Mouse (Mus musculus): ENCODE results near the gene Ubqln1. TPM values are rescaled to one million over a fixed set of nuclear protein-coding genes. Genes with fewer than 3 reads are reported as not detected.

The Ubqln1 gene
- polyA plus RNA-seq, 1 experiment from 2014 or later = 144 TPM

- no peak overlapping the region for H3K27ac ChIP-seq (replicated peaks; ENCODE audit: low read depth, low read length)
- DNase-seq (ENCODE audit: low spot score) (no peak), ATAC-seq (replicated peaks; ENCODE audit: insufficient number of reproducible peaks, low FRiP score, low TSS enrichment, low read depth) (no peak)
- no peak overlapping the region for H3K9ac ChIP-seq (replicated peaks; ENCODE audit: low read length)
- WGBS = 95% methylated on average over 3 of the region's 3 CpGs
- H3K9me3 ChIP-seq (replicated peaks; ENCODE audit: control insufficient read depth, low read length) = no peaks in the 10 kb centered on the region
- H3K4me3 ChIP-seq (ENCODE audit: low read depth, low read length) = no peak overlapping the region
- H3K27me3 ChIP-seq (ENCODE audit: control insufficient read depth, insufficient read depth, low read length) = no peaks in the 10 kb centered on the region
- peaks cover 10% of the 10 kb centered on the region for H3K36me3 ChIP-seq (replicated peaks; ENCODE audit: control insufficient read depth, insufficient read depth, low read depth, low read length)
- no peak overlapping the region for H3K4me2 ChIP-seq (ENCODE audit: low read depth, low read length)
- no peaks in the 10 kb centered on the region for H3K4me1 ChIP-seq (ENCODE audit: control insufficient read depth, insufficient read depth, low read length)
These were observed 27.7 kb downstream of the Ubqln1 start for GRCm38 (mm10) chr13:58187751-58188150.

- Histone ChIP-seq H3K4me3 (ENCODE audit: low read depth, low read length) (no peak overlapping the region), H3K9ac (replicated peaks; ENCODE audit: low read length) (no peak overlapping the region), H3K27ac (replicated peaks; ENCODE audit: low read depth, low read length) (no peak overlapping the region), H3K4me1 (ENCODE audit: control insufficient read depth, insufficient read depth, low read length) (no peaks in the 10 kb centered on the region), H3K27me3 (ENCODE audit: control insufficient read depth, insufficient read depth, low read length) (no peaks in the 10 kb centered on the region), H3K36me3 (replicated peaks; ENCODE audit: control insufficient read depth, insufficient read depth, low read depth, low read length) (peaks cover 3% of the 10 kb centered on the region), H3K4me2 (ENCODE audit: low read depth, low read length) (no peak overlapping the region), H3K9me3 (replicated peaks; ENCODE audit: control insufficient read depth, low read length) (no peaks in the 10 kb centered on the region)
- ATAC-seq (replicated peaks; ENCODE audit: insufficient number of reproducible peaks, low FRiP score, low TSS enrichment, low read depth) (no peak), DNase-seq (ENCODE audit: low spot score) (no peak)
- 90% methylated on average over 8 of the region's 8 CpGs for WGBS
These were observed 29.2 kb downstream of the Ubqln1 start for GRCm38 (mm10) chr13:58186281-58186680.

- no peaks in the 10 kb centered on the region; the same call in none of the 2 replicates for H3K36me3 ChIP-seq (replicated peaks; ENCODE audit: control insufficient read depth, insufficient read depth, low read depth, low read length)
- H3K9ac ChIP-seq (replicated peaks; ENCODE audit: low read length) = no peak overlapping the region
- no peak overlapping the region for H3K4me3 ChIP-seq (ENCODE audit: low read depth, low read length)
- no peaks in the 10 kb centered on the region for H3K4me1 ChIP-seq (ENCODE audit: control insufficient read depth, insufficient read depth, low read length)
- no peaks in the 10 kb centered on the region for H3K27me3 ChIP-seq (ENCODE audit: control insufficient read depth, insufficient read depth, low read length)
- H3K4me2 ChIP-seq (ENCODE audit: low read depth, low read length) = no peak overlapping the region
- H3K27ac ChIP-seq (replicated peaks; ENCODE audit: low read depth, low read length) = no peak overlapping the region
- DNase-seq (ENCODE audit: low spot score) (no peak), ATAC-seq (replicated peaks; ENCODE audit: insufficient number of reproducible peaks, low FRiP score, low TSS enrichment, low read depth) (no peak)
- 86% methylated on average over 3 of the region's 3 CpGs for WGBS
- no peaks in the 10 kb centered on the region for H3K9me3 ChIP-seq (replicated peaks; ENCODE audit: control insufficient read depth, low read length)
These were observed 31.3 kb downstream of the Ubqln1 start for GRCm38 (mm10) chr13:58184111-58184510.

GRCm38 (mm10) chr13:58181607-58182551 is 33.6 kb downstream of the Ubqln1 start:
- no peaks in the 10 kb centered on the region for H3K27me3 ChIP-seq (ENCODE audit: control insufficient read depth, insufficient read depth, low read length)
- ATAC-seq (replicated peaks; ENCODE audit: insufficient number of reproducible peaks, low FRiP score, low TSS enrichment, low read depth) (no peak), DNase-seq (ENCODE audit: low spot score) (no peak)
- 91% methylated on average over 14 of the region's 14 CpGs for WGBS
- H3K36me3 ChIP-seq (replicated peaks; ENCODE audit: control insufficient read depth, insufficient read depth, low read depth, low read length) = peaks cover 3% of the 10 kb centered on the region
- no peak overlapping the region for H3K9ac ChIP-seq (replicated peaks; ENCODE audit: low read length)
- H3K4me3 ChIP-seq (ENCODE audit: low read depth, low read length) = no peak overlapping the region
- no peak overlapping the region for H3K4me2 ChIP-seq (ENCODE audit: low read depth, low read length)
- no peaks in the 10 kb centered on the region for H3K9me3 ChIP-seq (replicated peaks; ENCODE audit: control insufficient read depth, low read length)
- no peak overlapping the region for H3K27ac ChIP-seq (replicated peaks; ENCODE audit: low read depth, low read length)
- no peaks in the 10 kb centered on the region for H3K4me1 ChIP-seq (ENCODE audit: control insufficient read depth, insufficient read depth, low read length)

- Histone ChIP-seq H3K4me2 (ENCODE audit: low read depth, low read length) (no peak overlapping the region), H3K27me3 (ENCODE audit: control insufficient read depth, insufficient read depth, low read length) (no peaks in the 10 kb centered on the region), H3K9ac (replicated peaks; ENCODE audit: low read length) (no peak overlapping the region), H3K27ac (replicated peaks; ENCODE audit: low read depth, low read length) (no peak overlapping the region), H3K4me3 (ENCODE audit: low read depth, low read length) (no peak overlapping the region), H3K36me3 (replicated peaks; ENCODE audit: control insufficient read depth, insufficient read depth, low read depth, low read length) (peaks cover 3% of the 10 kb centered on the region), H3K4me1 (ENCODE audit: control insufficient read depth, insufficient read depth, low read length) (no peaks in the 10 kb centered on the region), H3K9me3 (replicated peaks; ENCODE audit: control insufficient read depth, low read length) (no peaks in the 10 kb centered on the region)
- 92% methylated on average over 9 of the region's 9 CpGs for WGBS
- DNase-seq (ENCODE audit: low spot score) (no peak), ATAC-seq (replicated peaks; ENCODE audit: insufficient number of reproducible peaks, low FRiP score, low TSS enrichment, low read depth) (no peak)
These were observed 37.8 kb downstream of the Ubqln1 start for GRCm38 (mm10) chr13:58177511-58178208.

GRCm38 (mm10) chr13:58176105-58176504 is 39.3 kb downstream of the Ubqln1 start:
- Histone ChIP-seq H3K9ac (replicated peaks; ENCODE audit: low read length) (no peak overlapping the region), H3K9me3 (replicated peaks; ENCODE audit: control insufficient read depth, low read length) (no peaks in the 10 kb centered on the region), H3K4me1 (ENCODE audit: control insufficient read depth, insufficient read depth, low read length) (no peaks in the 10 kb centered on the region), H3K36me3 (replicated peaks; ENCODE audit: control insufficient read depth, insufficient read depth, low read depth, low read length) (peaks cover 3% of the 10 kb centered on the region), H3K4me2 (ENCODE audit: low read depth, low read length) (no peak overlapping the region), H3K27ac (replicated peaks; ENCODE audit: low read depth, low read length) (no peak overlapping the region), H3K4me3 (ENCODE audit: low read depth, low read length) (no peak overlapping the region), H3K27me3 (ENCODE audit: control insufficient read depth, insufficient read depth, low read length) (no peaks in the 10 kb centered on the region)
- DNase-seq (ENCODE audit: low spot score) = no peak
- no peak for ATAC-seq (replicated peaks; ENCODE audit: insufficient number of reproducible peaks, low FRiP score, low TSS enrichment, low read depth)
- WGBS = 89% methylated on average over 3 of the region's 3 CpGs

- Histone ChIP-seq H3K27me3 (ENCODE audit: control insufficient read depth, insufficient read depth, low read length) (no peaks in the 10 kb centered on the region), H3K27ac (replicated peaks; ENCODE audit: low read depth, low read length) (no peak overlapping the region), H3K4me2 (ENCODE audit: low read depth, low read length) (no peak overlapping the region), H3K4me3 (ENCODE audit: low read depth, low read length) (no peak overlapping the region), H3K36me3 (replicated peaks; ENCODE audit: control insufficient read depth, insufficient read depth, low read depth, low read length) (no peaks in the 10 kb centered on the region; the same call in 1 of the 2 replicates), H3K9ac (replicated peaks; ENCODE audit: low read length) (no peak overlapping the region), H3K9me3 (replicated peaks; ENCODE audit: control insufficient read depth, low read length) (no peaks in the 10 kb centered on the region), H3K4me1 (ENCODE audit: control insufficient read depth, insufficient read depth, low read length) (no peaks in the 10 kb centered on the region)
- ATAC-seq (replicated peaks; ENCODE audit: insufficient number of reproducible peaks, low FRiP score, low TSS enrichment, low read depth) (no peak), DNase-seq (ENCODE audit: low spot score) (no peak)
These were observed 47.3 kb downstream of the Ubqln1 start for GRCm38 (mm10) chr13:58168119-58168518.

- no peak overlapping the region for H3K9ac ChIP-seq (replicated peaks; ENCODE audit: low read length)
- H3K27me3 ChIP-seq (ENCODE audit: control insufficient read depth, insufficient read depth, low read length) = no peaks in the 10 kb centered on the region
- ATAC-seq (replicated peaks; ENCODE audit: insufficient number of reproducible peaks, low FRiP score, low TSS enrichment, low read depth) (no peak), DNase-seq (ENCODE audit: low spot score) (no peak)
- no peak overlapping the region for H3K4me2 ChIP-seq (ENCODE audit: low read depth, low read length)
- H3K36me3 ChIP-seq (replicated peaks; ENCODE audit: control insufficient read depth, insufficient read depth, low read depth, low read length) = peaks cover 5% of the 10 kb centered on the region; the same call in 1 of the 2 replicates
- H3K27ac ChIP-seq (replicated peaks; ENCODE audit: low read depth, low read length) = no peak overlapping the region
- H3K9me3 ChIP-seq (replicated peaks; ENCODE audit: control insufficient read depth, low read length) = no peaks in the 10 kb centered on the region
- no peaks in the 10 kb centered on the region for H3K4me1 ChIP-seq (ENCODE audit: control insufficient read depth, insufficient read depth, low read length)
- H3K4me3 ChIP-seq (ENCODE audit: low read depth, low read length) = no peak overlapping the region
- WGBS = 96% methylated on average over 12 of the region's 12 CpGs
These were observed 52.1 kb downstream of the Ubqln1 start for GRCm38 (mm10) chr13:58163343-58163742.
